Mouse (Mus musculus) kidney, postnatal 14 days (tissue): ENCODE data around the gene Rbm39.
A peak's percentile ranks its signal among the peaks of the same experiment; 100 is the strongest.
"Not testable (repeated sequence)": the region's sequence is repeated elsewhere in the genome, so short reads cannot be mapped to it uniquely, and the experiment has no call there.

ENCODE experiments used
- DNase-seq: peaks from one replicate; pipeline ENCODE4 v3.0.0; 2022; ENCODE audit warnings: mixed read lengths

The Rbm39 gene

GRCm38 (mm10) chr2:156180094-156180821 is at the start of gene Rbm39:
TSS of gene Rbm39 (minus strand) at chr2:156180238.
- DNase-seq, result peak; percentile 100

DNA sequence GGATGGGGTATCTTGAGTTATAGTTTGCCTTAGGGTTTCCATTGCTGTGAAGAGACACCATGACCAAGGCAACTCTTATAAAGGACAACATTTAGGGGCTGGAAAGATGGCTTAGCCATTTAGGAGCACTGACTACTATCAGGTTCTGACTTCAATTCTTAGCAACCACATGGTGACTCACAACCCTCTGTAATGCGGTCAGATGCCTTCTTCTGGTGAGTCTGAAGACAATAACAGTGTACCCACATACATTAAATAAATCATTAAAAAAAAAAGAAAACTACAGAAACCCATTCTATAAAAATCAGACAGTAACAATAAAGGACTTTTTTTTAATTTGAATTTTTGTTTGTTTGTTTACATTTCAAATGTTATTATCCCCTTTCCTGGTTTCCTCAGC is 49.1 kb upstream of the Rbm39 start:
- no peak for DNase-seq

- DNase-seq, result no peak
Observed at GRCm38 (mm10) chr2:156227689-156228088, 47.7 kb upstream of the Rbm39 start.

- DNase-seq, result no peak
Observed at GRCm38 (mm10) chr2:156224043-156224442, 44.0 kb upstream of the Rbm39 start.

DNA sequence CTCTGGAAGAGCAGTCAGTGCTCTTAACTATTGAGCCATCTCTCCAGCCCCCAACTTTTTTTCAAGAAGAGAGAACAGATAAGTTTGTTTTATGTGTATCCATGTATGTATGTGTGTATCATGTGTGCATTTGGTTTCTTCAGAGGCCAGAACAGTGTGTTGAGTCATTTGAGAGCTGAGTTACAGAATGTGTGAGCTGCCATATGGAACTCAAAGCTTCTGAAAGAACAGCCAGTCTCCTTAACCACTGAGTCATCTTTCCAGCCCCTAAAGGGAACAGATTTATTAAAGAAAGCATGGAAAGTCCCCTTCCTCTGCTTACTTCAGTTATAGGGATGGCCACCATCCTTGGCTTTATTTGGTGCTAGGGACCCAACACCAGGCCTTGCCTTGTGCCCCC is 42.1 kb upstream of the Rbm39 start:
- no peak for DNase-seq

DNA sequence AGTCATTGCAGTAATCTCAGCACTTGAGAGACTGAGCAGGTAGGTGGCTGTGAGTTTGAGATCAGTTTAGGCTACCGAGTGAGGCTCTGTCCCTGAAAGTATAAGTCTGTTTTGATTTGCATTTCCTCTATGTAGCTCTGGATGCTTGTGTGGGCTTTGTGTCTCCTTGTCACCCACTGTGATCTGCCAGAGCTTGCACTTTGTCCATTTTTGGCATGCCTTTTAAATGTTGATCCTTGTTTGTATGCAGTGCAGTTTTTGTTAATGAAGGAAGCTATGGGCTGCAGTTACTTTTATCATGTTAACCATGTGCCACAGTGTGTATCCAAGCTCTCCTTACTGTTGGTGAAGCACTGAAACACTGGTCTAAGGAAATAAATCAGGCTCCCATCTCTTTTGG is 37.7 kb upstream of the Rbm39 start:
- no peak for DNase-seq

DNA sequence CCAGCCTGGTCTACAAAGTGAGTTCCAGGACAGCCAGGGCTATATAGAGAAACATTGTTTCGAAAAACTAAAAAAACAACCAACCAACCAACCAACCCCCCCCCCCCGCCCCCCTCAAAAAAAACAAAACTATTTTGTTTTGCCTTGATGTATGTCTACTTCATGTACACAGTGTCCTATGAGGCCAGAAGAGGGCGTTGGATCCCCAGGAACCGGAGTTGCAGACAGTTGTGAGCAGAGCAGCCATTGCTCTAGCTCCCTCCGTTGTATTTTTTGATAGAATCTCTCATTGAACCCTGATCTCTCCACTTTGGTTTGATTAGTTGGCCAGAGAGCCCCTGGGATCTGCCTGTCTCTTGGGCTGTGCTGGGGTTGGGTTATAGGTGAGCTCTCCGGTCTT is 23.9 kb upstream of the Rbm39 start:
- no peak for DNase-seq

DNA sequence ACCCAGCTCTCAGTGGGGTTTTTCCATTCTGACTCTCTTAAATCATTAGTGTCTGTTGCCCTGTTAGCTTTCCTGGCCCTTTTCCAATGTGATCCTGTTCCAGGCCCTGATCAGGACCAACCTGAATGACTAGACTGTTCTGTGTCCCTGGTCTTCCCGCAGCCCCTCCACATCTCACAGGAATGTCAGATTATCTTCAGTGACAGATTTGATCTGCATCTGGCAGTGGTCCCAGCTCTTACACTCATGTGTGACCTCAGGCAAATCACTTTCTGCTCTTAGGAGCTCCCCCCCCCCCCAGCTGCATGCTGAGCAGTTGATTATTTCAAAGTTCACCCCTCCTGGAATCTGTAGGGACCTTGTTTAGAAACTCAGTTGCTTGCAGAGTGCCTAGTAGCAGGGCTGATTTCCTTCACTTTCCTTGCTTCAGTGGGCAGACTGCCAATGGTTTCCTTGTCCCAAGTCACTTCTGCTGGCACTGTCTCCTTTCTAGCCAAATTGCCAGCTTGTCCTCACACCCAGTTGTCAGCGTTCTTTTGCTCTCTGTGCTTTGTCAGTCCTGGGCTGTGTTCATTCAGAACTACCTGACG is 22.9 kb upstream of the Rbm39 start:
- peak; percentile 85 for DNase-seq

DNA sequence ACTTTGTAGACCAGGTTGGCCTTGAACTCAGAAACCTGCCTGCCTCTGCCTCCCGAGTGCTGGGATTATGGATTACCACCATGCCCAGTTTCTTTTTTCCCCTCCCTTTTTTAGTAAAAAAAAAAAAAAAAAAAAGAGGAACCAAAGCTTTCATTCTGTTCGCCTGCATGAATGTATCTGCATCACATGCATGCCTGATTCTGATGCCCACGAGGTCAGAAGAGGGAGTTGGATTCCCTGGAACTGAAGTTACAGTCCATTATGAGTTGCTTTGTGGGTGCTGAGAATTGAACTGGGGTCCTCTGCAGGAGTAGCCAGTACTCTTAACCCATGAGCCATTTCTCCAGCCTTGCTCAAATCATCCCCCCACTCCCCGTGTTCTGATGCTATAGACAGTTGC is 21.4 kb upstream of the Rbm39 start:
- DNase-seq, result no peak

GRCm38 (mm10) chr2:156199944-156200343 is 19.9 kb upstream of the Rbm39 start:
- peak; percentile 27 for DNase-seq

- no peak for DNase-seq
Observed at GRCm38 (mm10) chr2:156197129-156197911, 17.3 kb upstream of the Rbm39 start.

GRCm38 (mm10) chr2:156196302-156197128 is 16.5 kb upstream of the Rbm39 start, which contains the start of gene Phf20:
TSS of gene Phf20 (plus strand) at chr2:156196466.
- DNase-seq, result peak; percentile 99

GRCm38 (mm10) chr2:156194571-156194970 is 14.5 kb upstream of the Rbm39 start:
- no peak for DNase-seq

GRCm38 (mm10) chr2:156193066-156193862 is 13.2 kb upstream of the Rbm39 start:
- no peak for DNase-seq

- no peak for DNase-seq
Observed at GRCm38 (mm10) chr2:156192068-156192467, 12.0 kb upstream of the Rbm39 start.

DNA sequence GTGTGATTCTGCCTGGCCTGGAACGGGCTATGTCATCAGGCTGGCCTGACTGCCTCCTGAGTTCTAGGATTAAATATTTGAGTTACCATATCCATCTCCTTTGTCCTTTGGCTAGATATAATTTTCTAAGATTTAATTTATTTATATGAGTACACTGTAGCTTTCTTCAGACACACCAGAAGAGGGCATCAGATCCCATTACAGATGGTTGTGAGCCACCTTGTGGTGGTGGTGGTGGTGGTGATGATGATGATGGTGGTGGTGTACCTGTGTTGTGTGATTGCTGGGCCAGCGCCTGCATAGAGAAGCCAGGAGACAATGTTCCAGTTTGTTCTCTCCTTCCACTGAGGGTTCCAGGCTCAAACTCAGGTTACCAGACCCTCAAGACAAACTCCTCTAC is 11.5 kb upstream of the Rbm39 start:
- no peak for DNase-seq

- DNase-seq, result no peak
Observed at GRCm38 (mm10) chr2:156190004-156190896, 10.2 kb upstream of the Rbm39 start.

GRCm38 (mm10) chr2:156189241-156189640 is 9.2 kb upstream of the Rbm39 start:
- not testable (repeated sequence) for DNase-seq

DNA sequence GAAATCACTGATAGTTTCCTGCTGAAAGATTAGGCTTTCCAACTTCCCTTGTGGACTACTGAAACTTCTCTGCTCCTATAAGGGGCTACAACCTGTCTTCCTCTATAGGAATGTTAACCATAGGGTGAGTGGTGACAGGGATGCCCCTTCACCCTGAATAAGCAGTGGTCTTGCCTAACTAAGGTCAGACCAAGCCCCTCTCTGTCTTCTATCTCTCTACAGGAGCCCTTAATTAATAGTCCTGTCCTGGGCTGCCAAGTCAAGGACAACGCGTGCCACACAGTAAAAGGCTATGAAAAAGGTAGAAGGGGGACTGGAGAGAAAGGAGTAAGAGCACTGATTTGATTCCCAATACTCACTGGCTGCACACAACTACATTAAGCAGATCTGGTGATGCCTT is 1.6 kb upstream of the Rbm39 start:
- no peak for DNase-seq

DNA sequence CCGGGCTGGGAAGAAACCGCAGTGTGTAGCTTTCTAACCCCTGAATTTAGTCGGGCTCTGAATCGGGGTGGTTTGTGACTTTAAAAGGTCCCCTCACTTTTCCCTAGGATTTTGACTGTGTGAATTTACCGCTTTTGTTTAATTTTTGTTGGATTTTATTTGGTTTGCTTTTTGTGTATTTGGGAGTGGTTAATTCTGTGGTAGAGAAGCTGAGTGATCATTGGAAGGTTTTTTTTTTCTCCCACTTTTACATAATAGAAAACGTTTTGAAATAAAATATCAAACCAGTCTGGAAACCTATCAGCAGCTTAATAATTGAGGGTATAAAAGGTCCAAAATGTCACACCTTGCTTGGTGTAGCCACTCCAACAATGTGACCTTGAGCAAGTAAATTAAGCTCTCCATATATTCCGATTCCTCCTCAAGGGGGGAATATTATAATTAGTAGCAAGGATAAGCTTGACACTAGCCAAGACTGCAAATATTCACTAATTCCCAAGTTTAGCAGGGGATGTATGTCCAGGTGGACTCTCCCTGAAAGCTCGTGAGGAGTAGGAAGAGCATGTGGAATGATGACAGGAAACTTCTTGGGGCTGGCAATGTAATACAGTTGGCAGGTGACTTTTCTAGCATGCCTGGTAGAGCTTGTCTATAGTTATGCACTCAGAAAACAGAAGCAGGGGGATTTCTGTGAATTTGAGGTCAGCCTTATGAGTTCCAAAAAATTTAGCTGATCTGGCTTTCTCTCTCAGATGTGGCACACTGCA is 969 bp upstream of the Rbm39 start:
- no peak for DNase-seq
